Mouse (Mus musculus): ENCODE data around the gene Kcnmb2.

DNA sequence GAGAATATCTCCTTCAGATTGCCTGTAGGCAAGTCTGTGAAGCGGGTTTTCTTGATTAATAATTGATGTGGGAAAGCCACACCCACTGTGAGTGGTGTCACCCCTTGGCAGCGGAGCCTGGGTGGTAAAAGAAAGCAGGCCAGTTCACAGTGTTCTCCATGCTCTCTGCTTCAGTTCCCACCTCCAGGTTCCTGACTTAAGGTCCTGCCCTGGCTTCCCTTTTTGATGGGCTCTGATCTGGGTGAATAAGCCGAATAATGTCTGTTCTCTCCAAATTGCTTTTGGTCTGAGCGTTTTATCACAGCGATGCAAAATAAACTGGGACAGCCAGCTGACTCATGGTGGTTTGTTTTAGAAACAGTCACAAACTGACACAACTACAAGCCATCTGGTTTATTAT is 334.5 kb downstream of the Kcnmb2 start:
- no peak for TF ChIP-seq POLR2A (IDR thresholded peaks at IDR 0.05; ENCODE audit: borderline replicate concordance, control insufficient read depth, low read depth, low read length)
- no peak for TF ChIP-seq CTCF (IDR thresholded peaks at IDR 0.05; ENCODE audit: control insufficient read depth, insufficient read depth, low read length)
